ENCODE assay signal across 8 mouse cellular contexts in genomic region chr3:95997203-95997721, GRCm38 (mm10). TPM values are rescaled to one million over a fixed set of nuclear protein-coding genes. Genes with fewer than 3 reads are reported as not detected.
A peak's percentile ranks its signal among the peaks of the same experiment; 100 is the strongest.
DNase-seq lines count a peak whose midpoint lies in the region; ATAC-seq and TF ChIP-seq lines count a peak whose summit lies in the region.

No protein-coding gene starts in this region.

- H3K9me3 ChIP-seq in forebrain, embryonic 10.5 days = no peaks in the 10 kb centered on the region
- H3K9me3 ChIP-seq in intestine, embryonic 15.5 days = no peaks in the 10 kb centered on the region
- no peaks in the 10 kb centered on the region for H3K9me3 ChIP-seq in midbrain, postnatal 0 days (ENCODE audit: low read length)

- peak overlapping the region; percentile 84 for H3K4me2 ChIP-seq in intestine, embryonic 15.5 days (replicated peaks)
- peak overlapping the region; percentile 83 for H3K4me2 ChIP-seq in midbrain, postnatal 0 days (ENCODE audit: low read depth, low read length, poor library complexity, severe bottlenecking)

- 26% methylated on average over 9 of the region's 9 CpGs for WGBS in forebrain, embryonic 10.5 days
- 21% methylated on average over 9 of the region's 9 CpGs for WGBS in intestine, embryonic 15.5 days
- WGBS in midbrain, postnatal 0 days = 30% methylated on average over 9 of the region's 9 CpGs

- no peaks in the 10 kb centered on the region for H3K27me3 ChIP-seq in forebrain, embryonic 10.5 days (ENCODE audit: poor library complexity, severe bottlenecking)
- no peaks in the 10 kb centered on the region for H3K27me3 ChIP-seq in intestine, embryonic 15.5 days (replicated peaks)
- H3K27me3 ChIP-seq in midbrain, postnatal 0 days (ENCODE audit: insufficient read depth, low read length) = no peaks in the 10 kb centered on the region

- H3K4me1 ChIP-seq in forebrain, embryonic 10.5 days = peaks cover 63% of the 10 kb centered on the region
- peaks cover 12% of the 10 kb centered on the region; the same call in 1 of the 2 replicates for H3K4me1 ChIP-seq in intestine, embryonic 15.5 days (replicated peaks)
- H3K4me1 ChIP-seq in midbrain, postnatal 0 days (ENCODE audit: insufficient read depth, low read length) = peaks cover 14% of the 10 kb centered on the region

- peaks cover 31% of the 10 kb centered on the region for H3K36me3 ChIP-seq in forebrain, embryonic 10.5 days (replicated peaks)
- 0 out of 2 replicates have a peak, but pooled peaks cover 2% of the 10 kb centered on the region for H3K36me3 ChIP-seq in intestine, embryonic 15.5 days
- 0 out of 2 replicates have a peak, but pooled peaks cover 3% of the 10 kb centered on the region for H3K36me3 ChIP-seq in midbrain, postnatal 0 days (ENCODE audit: insufficient read depth, low read length)

- no peak for ATAC-seq in intestine, embryonic 15.5 days
- ATAC-seq in midbrain, postnatal 0 days (ENCODE audit: low FRiP score) = no peak
- no peak for ATAC-seq in erythroid progenitor cell, adult 5-6 weeks (replicated peaks; ENCODE audit: low FRiP score, poor library complexity, severe bottlenecking)

- peak; percentile 48 for DNase-seq in layer of hippocampus, adult 11-12 months (ENCODE audit: low spot score)
- DNase-seq in layer of hippocampus, adult 9-10 months (ENCODE audit: low spot score) = no peak
- DNase-seq in R1 (ENCODE audit: low read depth, low spot score) = peak; percentile 68
- DNase-seq in forebrain, embryonic 10.5 days (ENCODE audit: extremely low spot score, low spot score) = peak; percentile 30
- DNase-seq in midbrain, postnatal 0 days (ENCODE audit: low spot score) = no peak
- DNase-seq in adrenal gland, postnatal 25 days = no peak

- H3K4me3 ChIP-seq in forebrain, embryonic 10.5 days = peak overlapping the region; percentile 86
- H3K4me3 ChIP-seq in intestine, embryonic 15.5 days (replicated peaks) = 0 out of 2 replicates have a peak overlapping the region, but pooled peaks have one; percentile 77
- peak overlapping the region; percentile 83; the same call in 1 of the 2 replicates for H3K4me3 ChIP-seq in midbrain, postnatal 0 days (ENCODE audit: low read depth, low read length)

- TF ChIP-seq CTCF in midbrain, postnatal 0 days (IDR thresholded peaks at IDR 0.05) = no peak

- H3K9ac ChIP-seq in intestine, embryonic 15.5 days = no peak overlapping the region
- no peak overlapping the region; the same call in 1 of the 2 replicates for H3K9ac ChIP-seq in midbrain, postnatal 0 days (replicated peaks; ENCODE audit: low read length, poor library complexity, severe bottlenecking)

- H3K27ac ChIP-seq in forebrain, embryonic 10.5 days = peak overlapping the region; percentile 99; the same call in 1 of the 2 replicates
- H3K27ac ChIP-seq in intestine, embryonic 15.5 days = peak overlapping the region; percentile 6; the same call in 1 of the 2 replicates
- no peak overlapping the region; the same call in 1 of the 2 replicates for H3K27ac ChIP-seq in midbrain, postnatal 0 days (ENCODE audit: low read depth, low read length)

RNA-seq across cellular contexts. Expression of gene Plekho1, which starts 1.5 kb away (rescaled TPM):
- polyA plus RNA-seq in forebrain, embryonic 10.5 days (2016; fragmentation: Nextera tagmentation; extraction: Ambion mirVana) = 66.0 and 69.1 TPM in 2 replicates
- 28.0 and 30.1 TPM in 2 replicates for polyA plus RNA-seq in intestine, embryonic 15.5 days (2015; fragmentation: Nextera tagmentation; extraction: Ambion mirVana)
- 52.5 and 62.7 TPM in 2 replicates for total RNA-seq in midbrain, postnatal 0 days (2014; rRNA removed)
- polyA plus RNA-seq in midbrain, postnatal 0 days (2015; fragmentation: Nextera tagmentation; extraction: Ambion mirVana) = 37.3 and 41.2 TPM in 2 replicates
- total RNA-seq in adrenal gland, postnatal 25 days (2021) = 18.6 and 25.1 TPM in 2 replicates
- 12.6 and 13.4 TPM in 2 replicates for total RNA-seq in erythroid progenitor cell, adult 5-6 weeks (2015; ENCODE audit: low replicate concordance)
- 8.6 and 18.6 TPM in 2 replicates for total RNA-seq in erythroid progenitor cell, adult 5-6 weeks (2017; ENCODE audit: low replicate concordance)

Comparison
In these comparisons a context has a peak if more than half of its experiments do, and no peak if none do; other contexts are left out.
1. DNase-seq: peak in layer of hippocampus, adult 11-12 months (single experiment), R1 (single experiment) and forebrain, embryonic 10.5 days (single experiment); none in layer of hippocampus, adult 9-10 months (single experiment), midbrain, postnatal 0 days (single experiment) and adrenal gland, postnatal 25 days (single experiment).
2. Peak in every context shown above with its lines, with median percentiles within 50 percentile points of each other: H3K4me3 ChIP-seq.